Mouse (Mus musculus) heart, postnatal 0 days (tissue): ENCODE measurements around the gene Aebp1.

Experiments
- CTCF ChIP-seq: IDR thresholded peaks from 2 replicates; pipeline ENCODE4 v1.5.1; 2016; ENCODE audit warnings: antibody characterized with exemption, control low read depth, low read depth
- EP300 ChIP-seq: IDR thresholded peaks from 2 replicates; pipeline ENCODE4 v1.6.1; 2016; ENCODE audit warnings: antibody characterized with exemption, low read depth

GRCm38 (mm10) chr11:5887250-5887649, 25.5 kb downstream of the Aebp1 start:
- TF ChIP-seq EP300 (no peak), CTCF (no peak)
